ENCODE assay signal across 19 mouse cellular contexts in genomic region chr12:8077346-8077745, GRCm38 (mm10).
DNase-seq lines count a peak whose midpoint lies in the region; ATAC-seq lines count a peak whose summit lies in the region.
"Had no signal": no experiment of that assay in that cellular context is flagged by ENCODE, and none has a peak within 500 bp of the region (broad histone marks: within the 10 kb centered on the region; RNA-seq: fewer than 3 reads in every experiment).

No protein-coding gene starts in this region.

- DNase-seq in heart, adult 11 months, result peak; percentile 76
- no peak for DNase-seq in heart, postnatal 36 days
- peak; percentile 30 for DNase-seq in adrenal gland, postnatal 10 days
- DNase-seq in adrenal gland, postnatal 36 days, result peak; percentile 16 to 32
- DNase-seq: B cell, adult 2 months; cerebellum, adult 18-20 months; cerebellum, adult 9-10 months; cerebellum, postnatal 14 days; forebrain, postnatal 0 days; gastrocnemius, adult 2 months; gastrocnemius, postnatal 14 days; heart, adult 2 months; kidney, adult 18-20 months; kidney, adult 9 months had no signal

- intact Hi-C loops in heart, postnatal 36 days (cut with DNase I), result no loop called here

- ATAC-seq in monocyte, adult 5-6 weeks (replicated peaks; ENCODE audit: insufficient number of reproducible peaks, low FRiP score, low TSS enrichment, poor library complexity, severe bottlenecking), result no peak
- no peak for ATAC-seq in granulocyte monocyte progenitor cell, adult 5-6 weeks (replicated peaks; ENCODE audit: poor library complexity, severe bottlenecking)
- ATAC-seq: forebrain, embryonic 14.5 days; forebrain, postnatal 0 days; hindbrain, embryonic 16.5 days; intestine, embryonic 15.5 days had no signal

Comparison
In these comparisons a context has a peak if more than half of its experiments do, and no peak if none do; other contexts are left out.
1. DNase-seq: peak in heart, adult 11 months (single experiment), adrenal gland, postnatal 10 days (single experiment) and adrenal gland, postnatal 36 days (2 of 2); none in heart, postnatal 36 days (0 of 2).